Mouse (Mus musculus): Measurements from ENCODE around the gene Gm12830. TPM values are rescaled to one million over a fixed set of nuclear protein-coding genes. Genes with fewer than 3 reads are reported as not detected.

Gm12830 gene
- not detected for polyA plus RNA-seq (2012; fragmentation: generic; extraction: Trizol)

GRCm38 (mm10) chr4:114821567-114822192 is at the start of gene Gm12830:
Gene Gm12830, plus strand, starts transcription at chr4:114821722.
- no peak for TF ChIP-seq MAX (IDR thresholded peaks at IDR 0.05; ENCODE audit: low read depth)
- no peak within 1 kb of the TSS for H3K4me3 ChIP-seq
- no peaks in the 10 kb centered on the region for H3K36me3 ChIP-seq (ENCODE audit: control insufficient read depth, insufficient read depth)
- H3K79me2 ChIP-seq (ENCODE audit: control insufficient read depth, insufficient read depth): no peaks in the 10 kb centered on the region
- H3K4me2 ChIP-seq (ENCODE audit: low read depth): no peak within 1 kb of the TSS
- H3K27me3 ChIP-seq (ENCODE audit: control insufficient read depth, insufficient read depth, insufficient read length): no peaks in the 10 kb centered on the region
- no peak within 1 kb of the TSS for H3ac ChIP-seq (ENCODE audit: control insufficient read depth, insufficient read length)

GRCm38 (mm10) chr4:114773316-114773715 is 48.2 kb upstream of the Gm12830 start:
- TF ChIP-seq USF1 (IDR thresholded peaks at IDR 0.05; ENCODE audit: low read depth) (no peak), E2F4 (IDR thresholded peaks at IDR 0.05; ENCODE audit: insufficient read depth) (no peak), MYOG (IDR thresholded peaks at IDR 0.05; ENCODE audit: control insufficient read depth in 1 of 3, insufficient read depth in 1 of 3, insufficient read length in 2 of 3, low read depth in 2 of 3) (no peak), TCF3 (IDR thresholded peaks at IDR 0.05; ENCODE audit: insufficient read length, low read depth) (no peak), TCF12 (IDR thresholded peaks at IDR 0.05; ENCODE audit: insufficient read depth, poor library complexity, severe bottlenecking) (no peak), CEBPB (IDR thresholded peaks at IDR 0.05; ENCODE audit: insufficient read depth, poor library complexity, severe bottlenecking) (no peak), POLR2AphosphoS2 (IDR thresholded peaks at IDR 0.05; ENCODE audit: insufficient read length, low read depth) (no peak), SRF (IDR thresholded peaks at IDR 0.05; ENCODE audit: control insufficient read depth, insufficient read length, low read depth) (no peak), REST (IDR thresholded peaks at IDR 0.05; ENCODE audit: insufficient read depth, insufficient read length) (no peak), MAX (IDR thresholded peaks at IDR 0.05; ENCODE audit: low read depth) (no peak), MYOD1 (IDR thresholded peaks at IDR 0.05; ENCODE audit: control insufficient read depth in 1 of 3, insufficient read length in 2 of 3, low read depth in 2 of 3) (no peak), POLR2A (IDR thresholded peaks at IDR 0.05; ENCODE audit: insufficient read length, low read depth) (no peak)
- Histone ChIP-seq H3K27me3 (ENCODE audit: control insufficient read depth, insufficient read depth, insufficient read length) (no peaks in the 10 kb centered on the region), H3K4me3 (no peak overlapping the region), H3ac (ENCODE audit: control insufficient read depth, insufficient read length) (no peak overlapping the region), H3K79me2 (ENCODE audit: control insufficient read depth, insufficient read depth) (no peaks in the 10 kb centered on the region), H3K36me3 (ENCODE audit: control insufficient read depth, insufficient read depth) (no peaks in the 10 kb centered on the region), H3K4me2 (ENCODE audit: low read depth) (no peak overlapping the region)

DNA sequence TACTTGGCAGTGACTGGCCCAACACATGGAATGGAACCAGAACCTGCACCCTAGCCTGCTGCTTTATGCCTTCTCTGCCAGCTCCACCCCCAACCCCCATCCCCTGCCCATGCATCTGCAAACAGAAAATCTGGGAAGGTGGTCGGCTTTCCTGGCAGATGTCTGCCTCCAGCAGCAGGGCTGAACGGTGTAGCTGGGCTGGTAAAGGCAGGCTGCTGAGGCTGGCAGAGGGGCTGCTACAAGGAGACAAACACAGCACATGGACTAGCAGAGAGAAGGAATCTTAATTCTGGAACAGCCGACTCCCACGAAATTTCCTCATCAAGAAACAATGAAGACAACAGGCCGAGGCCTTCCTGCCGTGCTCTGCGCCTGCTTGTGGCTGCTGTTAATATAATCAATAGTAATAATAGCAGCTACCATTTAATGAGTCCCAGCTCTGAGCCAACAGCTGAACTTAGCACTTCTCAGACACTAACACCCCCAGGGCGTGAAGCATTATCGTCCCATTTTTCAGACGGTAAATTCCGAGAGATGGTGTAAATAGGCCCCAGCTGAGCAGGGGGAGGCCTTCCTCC is 43.8 kb upstream of the Gm12830 start:
- TF ChIP-seq POLR2A (IDR thresholded peaks at IDR 0.05; ENCODE audit: insufficient read length, low read depth) (no peak), MYOG (IDR thresholded peaks at IDR 0.05; ENCODE audit: control insufficient read depth in 1 of 3, insufficient read depth in 1 of 3, insufficient read length in 2 of 3, low read depth in 2 of 3) (no peak)
- Histone ChIP-seq H3K4me3 (no peak overlapping the region), H3K27me3 (ENCODE audit: control insufficient read depth, insufficient read depth, insufficient read length) (no peaks in the 10 kb centered on the region), H3ac (ENCODE audit: control insufficient read depth, insufficient read length) (no peak overlapping the region), H3K36me3 (ENCODE audit: control insufficient read depth, insufficient read depth) (no peaks in the 10 kb centered on the region), H3K4me2 (ENCODE audit: low read depth) (no peak overlapping the region), H3K79me2 (ENCODE audit: control insufficient read depth, insufficient read depth) (no peaks in the 10 kb centered on the region)

- H3ac ChIP-seq (ENCODE audit: control insufficient read depth, insufficient read length): no peak overlapping the region
- H3K36me3 ChIP-seq (ENCODE audit: control insufficient read depth, insufficient read depth): no peaks in the 10 kb centered on the region
- no peak overlapping the region for H3K4me3 ChIP-seq
- no peaks in the 10 kb centered on the region for H3K79me2 ChIP-seq (ENCODE audit: control insufficient read depth, insufficient read depth)
- H3K4me2 ChIP-seq (ENCODE audit: low read depth): no peak overlapping the region
- H3K27me3 ChIP-seq (ENCODE audit: control insufficient read depth, insufficient read depth, insufficient read length): no peaks in the 10 kb centered on the region
- TF ChIP-seq MAX (IDR thresholded peaks at IDR 0.05; ENCODE audit: low read depth) (no peak), CEBPB (IDR thresholded peaks at IDR 0.05; ENCODE audit: insufficient read depth, poor library complexity, severe bottlenecking) (no peak), POLR2AphosphoS2 (IDR thresholded peaks at IDR 0.05; ENCODE audit: insufficient read length, low read depth) (no peak), USF1 (IDR thresholded peaks at IDR 0.05; ENCODE audit: low read depth) (no peak), TCF12 (IDR thresholded peaks at IDR 0.05; ENCODE audit: insufficient read depth, poor library complexity, severe bottlenecking) (no peak), POLR2A (IDR thresholded peaks at IDR 0.05; ENCODE audit: insufficient read length, low read depth) (no peak), REST (IDR thresholded peaks at IDR 0.05; ENCODE audit: insufficient read depth, insufficient read length) (no peak), TCF3 (IDR thresholded peaks at IDR 0.05; ENCODE audit: insufficient read length, low read depth) (no peak)
These were observed 42.6 kb upstream of the Gm12830 start for GRCm38 (mm10) chr4:114778716-114779474.

- Histone ChIP-seq H3K4me3 (no peak overlapping the region), H3K79me2 (ENCODE audit: control insufficient read depth, insufficient read depth) (no peaks in the 10 kb centered on the region), H3K36me3 (ENCODE audit: control insufficient read depth, insufficient read depth) (no peaks in the 10 kb centered on the region), H3K4me2 (ENCODE audit: low read depth) (no peak overlapping the region), H3ac (ENCODE audit: control insufficient read depth, insufficient read length) (no peak overlapping the region), H3K27me3 (ENCODE audit: control insufficient read depth, insufficient read depth, insufficient read length) (no peaks in the 10 kb centered on the region)
- TF ChIP-seq POLR2AphosphoS2 (IDR thresholded peaks at IDR 0.05; ENCODE audit: insufficient read length, low read depth): no peak
- TF ChIP-seq E2F4 (IDR thresholded peaks at IDR 0.05; ENCODE audit: insufficient read depth): no peak
- TF ChIP-seq POLR2A (IDR thresholded peaks at IDR 0.05; ENCODE audit: insufficient read length, low read depth): no peak
- no peak for TF ChIP-seq TCF3 (IDR thresholded peaks at IDR 0.05; ENCODE audit: insufficient read length, low read depth)
- TF ChIP-seq MAX (IDR thresholded peaks at IDR 0.05; ENCODE audit: low read depth): no peak
- no peak for TF ChIP-seq REST (IDR thresholded peaks at IDR 0.05; ENCODE audit: insufficient read depth, insufficient read length)
- no peak for TF ChIP-seq USF1 (IDR thresholded peaks at IDR 0.05; ENCODE audit: low read depth)
- no peak for TF ChIP-seq MYOD1 (IDR thresholded peaks at IDR 0.05; ENCODE audit: control insufficient read depth in 1 of 3, insufficient read length in 2 of 3, low read depth in 2 of 3)
- TF ChIP-seq CEBPB (IDR thresholded peaks at IDR 0.05; ENCODE audit: insufficient read depth, poor library complexity, severe bottlenecking): no peak
These were observed 42.1 kb upstream of the Gm12830 start for GRCm38 (mm10) chr4:114779475-114779757.

All from myocyte (in vitro differentiated cells).